In genomic region chr11:98942923-98943641, GRCm38 (mm10) we compare ENCODE assay signal across 8 mouse cellular contexts. TPM values are rescaled to one million over a fixed set of nuclear protein-coding genes. Genes with fewer than 3 reads are reported as not detected.
DNase-seq lines count a peak whose midpoint lies in the region; ATAC-seq lines count a peak whose summit lies in the region.

No protein-coding gene starts in this region.

- no peak overlapping the region; the same call in 1 of the 2 replicates for H3K4me3 ChIP-seq in lung, embryonic 16.5 days (ENCODE audit: low read length)
- H3K4me3 ChIP-seq in stomach, embryonic 14.5 days (ENCODE audit: low read depth, low read length): no peak overlapping the region

- ATAC-seq in lung, embryonic 16.5 days (ENCODE audit: low read depth): peak; percentile 36
- no peak for ATAC-seq in stomach, embryonic 14.5 days (ENCODE audit: insufficient number of reproducible peaks, insufficient read depth, low FRiP score, low read depth)

- H3K4me1 ChIP-seq in lung, embryonic 16.5 days (replicated peaks; ENCODE audit: control insufficient read depth, insufficient read depth, low read length): peaks cover 87% of the 10 kb centered on the region
- H3K4me1 ChIP-seq in stomach, embryonic 14.5 days (ENCODE audit: control insufficient read depth, insufficient read depth, low read length): peaks cover 90% of the 10 kb centered on the region

- no peaks in the 10 kb centered on the region for H3K9me3 ChIP-seq in lung, embryonic 16.5 days (ENCODE audit: control insufficient read depth, low read length)
- no peaks in the 10 kb centered on the region for H3K9me3 ChIP-seq in stomach, embryonic 14.5 days (ENCODE audit: control insufficient read depth, low read depth, low read length)

- no peaks in the 10 kb centered on the region for H3K36me3 ChIP-seq in lung, embryonic 16.5 days (ENCODE audit: control insufficient read depth, insufficient read depth, low read length)
- H3K36me3 ChIP-seq in stomach, embryonic 14.5 days (ENCODE audit: control insufficient read depth, insufficient read depth, low read length): no peaks in the 10 kb centered on the region

- peak overlapping the region; percentile 98 for H3K27ac ChIP-seq in lung, embryonic 16.5 days (ENCODE audit: low read length)
- peak overlapping the region; percentile 96 for H3K27ac ChIP-seq in stomach, embryonic 14.5 days (ENCODE audit: low read length)

- peak; percentile 53 for DNase-seq in gastrocnemius, postnatal 10 days
- no peak for DNase-seq in gastrocnemius, adult 8-10 months (ENCODE audit: low spot score in 2 of 2)
- peak; percentile 48 for DNase-seq in adrenal gland, postnatal 25 days
- peak; percentile 88 for DNase-seq in heart, adult 8-10 months (ENCODE audit: low spot score)
- DNase-seq in kidney, adult 18-20 months: peak; percentile 52
- no peak for DNase-seq in layer of hippocampus, adult 11-12 months (ENCODE audit: low spot score)

- no peaks in the 10 kb centered on the region for H3K27me3 ChIP-seq in lung, embryonic 16.5 days (ENCODE audit: control insufficient read depth, insufficient read depth, low read depth, low read length)
- H3K27me3 ChIP-seq in stomach, embryonic 14.5 days (ENCODE audit: control insufficient read depth, insufficient read depth, low read length): no peaks in the 10 kb centered on the region

- peak overlapping the region; percentile 83 for H3K4me2 ChIP-seq in lung, embryonic 16.5 days (ENCODE audit: low read depth, low read length)
- H3K4me2 ChIP-seq in stomach, embryonic 14.5 days (replicated peaks; ENCODE audit: low read depth, low read length): peak overlapping the region; percentile 96; the same call in 1 of the 2 replicates

- H3K9ac ChIP-seq in lung, embryonic 16.5 days (ENCODE audit: low read length): peak overlapping the region; percentile 49
- no peak overlapping the region for H3K9ac ChIP-seq in stomach, embryonic 14.5 days (replicated peaks; ENCODE audit: low read depth, low read length)

- WGBS in lung, embryonic 16.5 days: 25% methylated on average over 8 of the region's 8 CpGs
- 52% methylated on average over 8 of the region's 8 CpGs for WGBS in stomach, embryonic 14.5 days

RNA-seq across cellular contexts. Expression of gene Rara, which starts 15.5 kb away (rescaled TPM):
- 10 to 100 TPM; 22.6 to 31.5 TPM for total RNA-seq in gastrocnemius, postnatal 10 days (2021)
- total RNA-seq in gastrocnemius, adult 8-10 months (2022): 10 to 100 TPM in 2 of 4 experiments, 1 to 10 TPM in 2; 8.3 to 11.7 (median 9.5) TPM
- total RNA-seq in adrenal gland, postnatal 25 days (2021): 21.8 and 27.7 TPM in 2 replicates
- total RNA-seq in heart, adult 8-10 months (2022): 10 to 100 TPM; 10.8 to 13.5 (median 11.9) TPM
- 35.4 and 37.2 TPM in 2 replicates for polyA plus RNA-seq in lung, embryonic 16.5 days (2015; fragmentation: Nextera tagmentation; extraction: Ambion mirVana)
- polyA plus RNA-seq in stomach, embryonic 14.5 days (2014; fragmentation: Nextera tagmentation; extraction: Ambion mirVana): 54.0 and 56.8 TPM in 2 replicates

RNA-seq across cellular contexts. Expression of gene Cdc6, which starts 35.5 kb away (rescaled TPM):
- 1 to 10 TPM; 2.3 to 3.5 TPM for total RNA-seq in gastrocnemius, postnatal 10 days (2021)
- total RNA-seq in gastrocnemius, adult 8-10 months (2022): under 1 TPM in 2 of 4 experiments, not detected in 2; 0.07 to 0.13 TPM
- total RNA-seq in adrenal gland, postnatal 25 days (2021): 1.7 and 4.3 TPM in 2 replicates
- under 1 TPM; 0.16 to 0.49 (median 0.25) TPM for total RNA-seq in heart, adult 8-10 months (2022)
- 34.0 and 38.3 TPM in 2 replicates for polyA plus RNA-seq in lung, embryonic 16.5 days (2015; fragmentation: Nextera tagmentation; extraction: Ambion mirVana)
- polyA plus RNA-seq in stomach, embryonic 14.5 days (2014; fragmentation: Nextera tagmentation; extraction: Ambion mirVana): 31.4 and 32.6 TPM in 2 replicates

RNA-seq across cellular contexts. Expression of gene Gjd3, which starts 39.7 kb away (rescaled TPM):
- total RNA-seq in gastrocnemius, postnatal 10 days (2021): not detected
- total RNA-seq in gastrocnemius, adult 8-10 months (2022): not detected
- total RNA-seq in adrenal gland, postnatal 25 days (2021): not detected in 2 replicates
- total RNA-seq in heart, adult 8-10 months (2022): under 1 TPM in 1 of 4 experiments, not detected in 3; 0.44 TPM
- 0.31 TPM in 1 of 2 replicates, not detected in the other for polyA plus RNA-seq in lung, embryonic 16.5 days (2015; fragmentation: Nextera tagmentation; extraction: Ambion mirVana)
- polyA plus RNA-seq in stomach, embryonic 14.5 days (2014; fragmentation: Nextera tagmentation; extraction: Ambion mirVana): not detected in 2 replicates

Comparison
In these comparisons a context has a peak if more than half of its experiments do, and no peak if none do; other contexts are left out.
1. DNase-seq: peak in gastrocnemius, postnatal 10 days (single experiment), adrenal gland, postnatal 25 days (single experiment), heart, adult 8-10 months (single experiment) and kidney, adult 18-20 months (single experiment); none in gastrocnemius, adult 8-10 months (0 of 2) and layer of hippocampus, adult 11-12 months (single experiment).